Mouse (Mus musculus): Measurements from ENCODE around the gene Tmem50a.

DNA sequence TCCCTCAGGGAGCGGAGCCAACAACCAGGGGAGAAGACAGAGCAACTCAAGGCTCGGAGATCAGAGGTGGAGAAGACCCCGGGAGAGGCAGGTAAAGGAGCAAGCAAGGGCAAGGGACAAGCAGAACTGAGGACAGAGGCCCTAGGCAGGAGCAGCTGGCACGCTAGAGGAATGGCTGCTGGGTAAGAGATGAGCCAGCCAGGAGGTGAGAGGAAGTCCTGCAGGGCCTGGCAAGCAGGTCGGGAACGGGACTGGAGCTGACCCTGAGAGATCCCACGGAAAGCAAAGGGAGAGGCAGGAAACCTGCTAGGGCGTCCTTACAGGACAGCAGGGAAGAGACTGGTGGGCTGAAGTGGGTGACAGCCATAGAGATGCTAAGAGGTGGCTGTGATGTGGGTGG lies 13.7 kb downstream of the Tmem50a start:
- TF ChIP-seq POLR2A (IDR thresholded peaks at IDR 0.05; ENCODE audit: borderline replicate concordance, extremely low read depth, low read depth, low read length) (no peak), CTCF (IDR thresholded peaks at IDR 0.05; ENCODE audit: insufficient read depth, low read length) (no peak)
